Mouse (Mus musculus): ENCODE data around the gene Xylt1. TPM values are rescaled to one million over a fixed set of nuclear protein-coding genes. Genes with fewer than 3 reads are reported as not detected.
A peak's percentile ranks its signal among the peaks of the same experiment; 100 is the strongest.

Gene Xylt1
- total RNA-seq, 2 experiments from 2014 or later = 47.1 to 51.7 TPM

GRCm38 (mm10) chr7:117475106-117475505 lies 94.3 kb downstream of the Xylt1 start:
- DNase-seq (ENCODE audit: low spot score in 2 of 2) = no peak

GRCm38 (mm10) chr7:117478937-117479336 lies 98.2 kb downstream of the Xylt1 start:
- no peak for DNase-seq (ENCODE audit: low spot score in 2 of 2)

DNA sequence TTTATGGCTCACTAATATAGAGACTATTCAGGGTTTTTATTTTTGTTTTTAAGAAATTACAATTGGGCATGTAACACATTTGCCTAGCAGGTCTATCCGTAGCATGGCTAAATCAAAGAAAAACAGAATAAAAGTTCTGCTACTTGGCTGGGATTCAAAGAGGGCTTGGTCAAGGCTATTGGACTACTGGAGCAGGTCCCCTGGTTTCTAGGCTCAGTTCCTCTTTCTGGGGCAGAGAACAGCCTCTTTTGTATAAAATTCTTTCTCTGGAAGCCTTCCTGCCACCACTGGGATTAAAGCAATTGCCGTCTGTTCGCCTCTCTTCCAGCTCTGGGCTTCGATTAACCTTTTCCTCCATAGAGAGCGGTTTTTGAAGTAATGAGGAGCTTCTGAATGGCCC lies 100.1 kb downstream of the Xylt1 start:
- peak in 1 of 2 experiments; percentile 51 for DNase-seq (ENCODE audit: low spot score in 2 of 2)

GRCm38 (mm10) chr7:117481404-117481803 lies 100.6 kb downstream of the Xylt1 start:
- DNase-seq (ENCODE audit: low spot score in 2 of 2) = no peak

DNA sequence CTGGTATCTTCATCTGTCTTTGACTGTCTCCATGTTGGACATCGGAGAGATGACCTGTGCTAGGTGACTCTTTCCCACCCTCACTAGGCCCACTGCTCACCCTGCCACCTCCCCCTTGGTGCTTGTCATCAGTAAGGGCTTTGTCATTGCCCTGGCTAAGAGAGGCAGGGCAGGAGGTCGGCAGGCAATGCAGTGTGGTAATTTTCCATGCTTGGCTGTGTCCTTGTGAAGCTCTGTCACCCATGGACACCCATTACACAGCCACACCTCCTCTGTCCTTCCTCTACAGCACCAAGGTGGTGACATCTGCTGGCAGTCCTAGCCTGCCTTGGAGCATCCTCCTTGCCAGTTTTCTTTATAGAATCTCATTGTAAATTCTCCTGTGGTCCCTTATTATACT lies 101.9 kb downstream of the Xylt1 start:
- no peak for DNase-seq (ENCODE audit: low spot score in 2 of 2)

GRCm38 (mm10) chr7:117484589-117484988 lies 103.8 kb downstream of the Xylt1 start:
- no peak for DNase-seq (ENCODE audit: low spot score in 2 of 2)

DNA sequence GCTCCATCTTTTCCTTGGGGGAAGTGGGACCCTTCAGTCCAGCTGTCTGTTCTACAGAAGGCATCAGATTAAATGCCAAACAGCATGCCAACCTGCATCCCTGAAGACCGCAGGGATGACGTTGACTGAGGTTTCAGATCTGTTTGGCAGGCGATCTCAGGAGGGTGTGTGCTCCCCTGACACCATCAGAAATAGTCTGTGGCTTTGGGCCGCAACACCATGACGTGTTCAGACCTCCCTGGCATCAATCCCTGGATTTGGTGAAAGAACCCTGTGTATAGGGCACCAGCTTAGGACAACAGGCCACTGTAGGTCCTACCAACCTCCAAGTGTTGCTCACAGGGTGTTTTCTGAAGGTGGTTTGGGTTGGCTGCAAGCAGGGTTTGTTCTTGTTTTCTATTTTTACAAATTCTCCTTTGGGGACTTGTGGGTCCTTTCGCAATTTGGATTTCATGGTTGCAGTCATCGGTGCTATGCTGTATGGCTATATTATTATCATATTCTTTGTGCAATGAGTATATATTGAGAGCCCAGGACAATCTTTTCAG lies 104.3 kb downstream of the Xylt1 start:
- DNase-seq (ENCODE audit: low spot score in 2 of 2) = no peak

DNA sequence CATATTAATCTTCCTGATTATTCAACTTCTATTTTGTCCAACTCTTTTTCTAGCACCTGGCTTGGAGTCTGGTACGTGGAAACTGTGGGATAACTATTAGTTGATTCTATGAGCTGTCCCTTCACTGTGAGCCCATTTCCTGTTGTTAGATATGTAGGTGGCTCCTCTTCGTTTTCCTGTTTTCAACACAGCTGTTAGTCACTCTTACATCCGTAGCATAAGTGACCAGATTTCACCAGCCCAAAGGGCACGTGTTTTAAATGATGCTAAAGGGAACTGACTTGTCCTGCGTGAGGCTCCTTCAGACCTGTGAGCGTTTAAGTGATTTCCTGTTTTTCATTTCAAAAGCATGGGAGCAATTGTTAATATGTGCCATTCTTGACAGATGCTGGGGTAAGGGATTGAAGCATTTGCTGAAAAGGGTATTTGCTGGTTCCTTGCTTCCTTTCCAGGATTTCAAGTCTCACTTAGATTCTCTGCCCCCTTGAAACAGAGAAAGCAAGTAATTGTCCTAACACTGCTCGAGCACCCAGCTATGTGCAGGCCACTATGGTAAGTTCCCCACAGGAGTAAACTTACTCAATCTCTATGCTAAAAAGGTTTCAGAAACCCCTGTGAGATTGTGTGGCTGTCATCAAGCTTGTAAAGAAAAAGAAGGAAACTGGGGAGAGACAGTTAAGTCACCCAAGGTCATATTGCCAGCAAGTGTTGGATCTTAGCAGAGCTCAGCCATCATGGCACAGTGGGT lies 105.8 kb downstream of the Xylt1 start:
- no peak for DNase-seq (ENCODE audit: low spot score in 2 of 2)

DNA sequence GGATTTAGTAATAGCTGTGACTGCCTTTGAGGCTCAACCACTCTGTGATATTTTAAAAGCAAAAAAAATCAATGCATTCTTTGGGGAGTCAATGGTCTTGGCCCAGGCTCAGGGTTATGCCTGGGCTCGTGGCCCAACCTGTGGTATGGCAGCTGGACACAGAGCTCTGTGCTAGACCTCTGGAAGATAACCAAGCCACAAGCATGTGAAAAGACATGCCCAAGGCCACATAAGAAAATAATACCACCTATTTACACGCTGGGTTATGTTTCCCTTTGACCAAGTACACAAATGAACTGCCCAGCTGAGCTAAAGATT lies 106.4 kb downstream of the Xylt1 start:
- no peak for DNase-seq (ENCODE audit: low spot score in 2 of 2)

- no peak for DNase-seq (ENCODE audit: low spot score in 2 of 2)
Measured at GRCm38 (mm10) chr7:117489973-117490372, 109.2 kb downstream of the Xylt1 start.

DNA sequence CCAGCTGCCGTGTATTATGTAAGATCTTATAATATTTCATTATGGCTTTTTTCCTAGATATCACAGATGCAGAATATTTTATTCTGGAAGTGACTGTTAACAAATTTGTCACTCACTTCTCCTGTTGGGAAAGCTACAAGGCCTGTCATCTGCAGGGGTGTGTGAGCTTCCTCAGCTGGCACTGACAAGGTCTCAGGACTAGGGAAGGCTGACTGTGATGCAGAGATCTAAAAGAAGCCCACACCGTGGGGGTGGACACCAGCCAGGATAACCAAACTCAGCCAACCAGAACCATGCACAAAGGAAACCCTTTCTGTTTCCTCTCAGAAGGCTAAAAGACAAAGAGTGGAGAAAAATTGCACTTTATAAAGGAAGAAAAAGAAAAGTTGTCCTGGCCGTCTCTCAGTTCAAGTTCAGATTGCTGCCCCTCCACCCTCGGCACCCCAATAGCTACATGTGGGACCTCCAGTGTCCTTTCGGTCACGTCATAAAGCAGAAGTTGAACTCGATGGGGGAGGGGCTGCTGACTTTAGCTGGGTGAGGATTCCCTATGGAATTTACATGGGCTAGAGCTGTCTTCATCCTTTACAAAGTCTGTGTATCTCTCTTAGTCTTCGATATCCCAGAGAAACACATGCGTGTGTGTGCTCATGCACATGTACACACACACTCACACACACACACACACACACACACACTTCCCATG lies 109.9 kb downstream of the Xylt1 start:
- no peak for DNase-seq (ENCODE audit: low spot score in 2 of 2)

DNA sequence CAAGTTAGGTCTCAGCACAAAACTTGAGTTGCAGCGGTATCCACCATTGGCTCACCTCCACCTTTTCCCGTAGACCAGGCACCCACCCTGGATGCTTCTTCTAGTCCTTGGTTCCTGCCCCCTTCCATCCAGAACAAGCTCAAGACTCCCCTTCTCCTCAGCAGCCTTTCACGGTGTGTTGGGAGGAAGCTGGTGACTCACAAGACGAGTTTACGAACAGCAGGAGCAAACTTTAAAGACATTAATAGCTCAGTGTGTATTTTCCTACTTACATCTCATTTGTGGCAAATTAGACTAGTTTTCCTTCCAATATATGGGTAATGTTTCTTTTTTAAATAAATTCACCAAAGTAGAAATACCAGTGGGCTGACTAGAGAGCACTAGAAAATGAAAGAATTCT lies 110.7 kb downstream of the Xylt1 start:
- DNase-seq (ENCODE audit: low spot score in 2 of 2) = no peak

- no peak for DNase-seq (ENCODE audit: low spot score in 2 of 2)
Measured at GRCm38 (mm10) chr7:117494210-117494609, 113.4 kb downstream of the Xylt1 start.

DNA sequence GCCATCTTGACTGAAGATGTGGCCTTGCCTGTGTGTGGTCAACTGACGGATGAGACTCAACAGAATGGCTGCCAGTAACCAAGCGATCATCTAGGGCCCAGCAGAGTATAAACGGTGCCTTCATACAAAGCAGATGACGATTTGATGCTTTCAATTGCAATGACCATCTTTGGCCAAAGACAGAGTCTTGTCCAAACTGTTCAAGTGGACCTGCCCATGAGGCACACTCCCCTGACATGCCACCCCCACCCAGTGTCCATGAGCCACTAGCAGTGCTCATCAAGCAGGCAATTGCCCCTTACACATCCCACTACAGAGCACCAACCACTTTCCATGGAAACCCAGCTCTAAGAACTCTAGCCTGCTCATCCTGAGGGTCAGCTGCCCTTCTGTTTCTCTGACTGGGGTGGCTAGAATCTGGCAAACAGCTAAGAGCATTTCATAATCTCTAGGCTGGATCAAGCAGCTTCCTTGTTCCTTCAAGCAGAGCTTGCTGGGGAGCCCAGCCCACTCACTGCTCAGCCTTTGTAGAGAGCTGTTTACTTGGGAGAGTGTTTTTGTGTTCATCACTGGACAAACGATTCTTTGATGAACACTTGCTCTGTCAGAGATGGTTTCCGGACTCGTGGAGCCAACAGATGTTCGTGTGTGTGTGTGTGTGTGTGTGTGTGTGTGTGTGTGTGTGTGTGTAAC lies 114.0 kb downstream of the Xylt1 start:
- peak in 1 of 2 experiments; percentile 69 for DNase-seq (ENCODE audit: low spot score in 2 of 2)

GRCm38 (mm10) chr7:117495751-117496150 lies 115.0 kb downstream of the Xylt1 start:
- peak in 1 of 2 experiments; percentile 22 for DNase-seq (ENCODE audit: low spot score in 2 of 2)

GRCm38 (mm10) chr7:117498173-117498572 lies 117.4 kb downstream of the Xylt1 start:
- no peak for DNase-seq (ENCODE audit: low spot score in 2 of 2)

DNA sequence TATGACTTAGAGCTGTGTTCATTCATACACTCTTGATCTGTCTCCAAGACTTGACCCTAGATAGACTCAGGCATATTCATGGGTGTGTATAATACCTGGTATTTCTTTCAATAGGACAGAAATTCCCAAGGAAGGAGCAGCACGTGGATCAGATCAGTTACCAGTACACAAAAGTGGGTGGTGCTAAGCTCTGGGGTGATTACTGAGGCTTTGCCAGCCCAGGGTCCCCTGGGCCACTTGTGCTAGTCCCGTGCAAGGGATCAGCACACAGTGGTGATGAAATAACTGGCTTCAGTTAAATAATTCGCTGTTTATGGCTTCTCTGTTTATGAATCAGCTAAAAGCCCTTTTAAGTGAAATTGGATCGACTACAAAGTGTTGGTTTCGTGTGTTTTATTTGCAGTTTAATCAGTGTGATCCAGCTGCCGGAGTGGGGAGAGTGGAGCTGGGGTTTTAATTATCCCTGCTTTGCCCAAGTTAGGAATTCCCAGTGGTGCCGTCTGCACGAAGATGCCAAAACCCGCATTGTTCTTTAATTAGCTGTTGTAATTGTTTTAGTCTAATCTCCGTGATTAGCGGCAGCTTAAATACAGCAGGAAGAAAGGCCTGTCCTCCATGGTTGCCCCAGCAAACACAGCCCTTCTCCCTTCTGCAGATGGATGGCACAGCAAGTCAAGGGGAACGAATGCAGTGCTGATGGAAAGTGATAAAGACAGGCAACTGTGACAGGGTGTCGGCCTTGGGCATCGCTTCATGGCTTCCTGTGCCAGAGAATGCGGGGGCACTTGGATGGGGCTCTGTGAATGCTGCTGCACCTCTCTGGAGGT lies 120.8 kb downstream of the Xylt1 start:
- DNase-seq (ENCODE audit: low spot score in 2 of 2) = peak in 1 of 2 experiments; percentile 26

DNA sequence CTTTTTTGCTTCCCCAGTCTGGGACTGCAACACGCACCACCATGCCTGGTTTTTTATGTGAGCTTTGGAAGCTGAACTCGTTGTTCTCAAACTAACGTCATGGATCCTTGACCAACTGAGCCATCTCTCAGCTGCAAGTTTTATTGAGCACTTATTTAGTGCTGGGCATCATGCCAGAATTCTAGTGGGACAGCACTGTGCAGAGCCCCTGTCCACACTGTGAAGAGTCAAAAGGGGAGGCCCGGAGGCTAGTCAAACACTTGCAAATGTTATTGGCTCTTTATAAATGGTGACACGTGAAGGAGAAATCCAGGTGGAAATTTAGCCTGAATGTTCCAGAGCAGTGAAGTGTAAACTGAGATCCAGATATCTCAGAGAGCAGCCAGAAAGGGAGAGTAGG lies 121.6 kb downstream of the Xylt1 start:
- no peak for DNase-seq (ENCODE audit: low spot score in 2 of 2)

GRCm38 (mm10) chr7:117503714-117504113 lies 122.9 kb downstream of the Xylt1 start:
- DNase-seq (ENCODE audit: low spot score in 2 of 2) = no peak

DNA sequence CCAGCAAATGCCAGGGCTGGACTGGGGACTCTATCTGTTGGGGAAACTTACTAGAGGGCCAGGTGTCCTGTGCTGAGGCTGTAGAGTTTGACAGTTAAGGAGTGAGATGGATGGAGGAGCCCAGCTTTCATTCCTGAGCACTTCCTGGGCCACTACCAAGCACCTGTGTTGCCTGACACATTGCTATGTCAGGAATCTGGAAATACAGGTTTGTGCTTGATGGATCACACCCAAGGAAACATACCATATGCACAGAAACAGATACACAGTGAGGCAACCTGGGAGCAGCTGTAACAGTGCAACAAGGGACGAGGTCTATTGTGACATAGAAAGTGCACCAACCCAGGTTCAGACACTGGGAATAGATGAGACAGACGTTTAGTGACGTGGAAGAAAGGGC lies 125.0 kb downstream of the Xylt1 start:
- no peak for DNase-seq (ENCODE audit: low spot score in 2 of 2)

GRCm38 (mm10) chr7:117507351-117507750 lies 126.6 kb downstream of the Xylt1 start:
- DNase-seq (ENCODE audit: low spot score in 2 of 2) = no peak
